Mouse (Mus musculus) hindbrain, embryonic 14.5 days (tissue): ENCODE data around the gene Dpp7. TPM values are rescaled to one million over a fixed set of nuclear protein-coding genes. Genes with fewer than 3 reads are reported as not detected.

Source experiments
- ATAC-seq: fragments of 200-750 bp; cut with Nextera tagmentation; 2 replicates; pipeline ENCODE4 v1.8.0; 2017; ENCODE audit warnings: moderate number of reproducible peaks, mild to moderate bottlenecking, moderate TSS enrichment, moderate library complexity; ENCODE audit not compliant: low FRiP score
- DNase-seq: peaks from one replicate; pipeline ENCODE4 v3.0.0-alpha.2; 2015; ENCODE audit warnings: low spot score
- H3K27ac ChIP-seq: fragments of 300-500 bp; sonication (generic); 2 replicates; pipeline ENCODE4 v1.5.1; 2014; ENCODE audit warnings: mild to moderate bottlenecking, moderate library complexity
- H3K27me3 ChIP-seq: fragments of 300-500 bp; sonication (generic); 2 replicates; pipeline ENCODE4 v1.6.1; 2014; ENCODE audit warnings: mild to moderate bottlenecking, low read length, mixed read lengths; ENCODE audit not compliant: control insufficient read depth, insufficient read depth
- H3K36me3 ChIP-seq: fragments of 300-500 bp; sonication (generic); replicated peaks from 2 replicates; pipeline ENCODE4 v1.6.1; 2014; ENCODE audit not compliant: control insufficient read depth, insufficient read depth
- H3K4me1 ChIP-seq: fragments of 300-500 bp; sonication (generic); replicated peaks from 2 replicates; pipeline ENCODE4 v1.6.1; 2014; ENCODE audit warnings: antibody characterized with exemption, low read length, mixed read lengths; ENCODE audit not compliant: control insufficient read depth, insufficient read depth
- H3K4me2 ChIP-seq: fragments of 300-500 bp; sonication (generic); replicated peaks from 2 replicates; pipeline ENCODE4 v1.6.1; 2014; ENCODE audit warnings: mild to moderate bottlenecking, moderate library complexity
- H3K4me3 ChIP-seq: fragments of 300-500 bp; sonication (generic); replicated peaks from 2 replicates; pipeline ENCODE4 v1.5.1; 2014; ENCODE audit warnings: mild to moderate bottlenecking, low read length
- H3K9ac ChIP-seq: fragments of 300-500 bp; sonication (generic); 2 replicates; pipeline ENCODE4 v1.6.1; 2014
- H3K9me3 ChIP-seq: fragments of 300-500 bp; sonication (generic); 2 replicates; pipeline ENCODE4 v1.6.1; 2016; ENCODE audit warnings: low read length; ENCODE audit not compliant: control insufficient read depth
- WGBS: fragments of 180-500 bp; shearing (Covaris S2); extraction: QIAGEN DNeasy Blood & Tissue Kit; methylation state at CpG from one replicate; pipeline ENCODE4 v1.1.7; 2014; 5-methylcytosine and 5-hydroxymethylcytosine counted together
- polyA plus RNA-seq: library from polyadenylated mRNA; unstranded; fragments of >200 nt; fragmentation: Nextera tagmentation; extraction: Ambion mirVana; gene quantifications from 2 replicates; pipeline ENCODE4 v1.2.1, GENCODE M21; 2014

Gene Dpp7
- polyA plus RNA-seq = 21.5 and 24.7 TPM in 2 replicates

DNA sequence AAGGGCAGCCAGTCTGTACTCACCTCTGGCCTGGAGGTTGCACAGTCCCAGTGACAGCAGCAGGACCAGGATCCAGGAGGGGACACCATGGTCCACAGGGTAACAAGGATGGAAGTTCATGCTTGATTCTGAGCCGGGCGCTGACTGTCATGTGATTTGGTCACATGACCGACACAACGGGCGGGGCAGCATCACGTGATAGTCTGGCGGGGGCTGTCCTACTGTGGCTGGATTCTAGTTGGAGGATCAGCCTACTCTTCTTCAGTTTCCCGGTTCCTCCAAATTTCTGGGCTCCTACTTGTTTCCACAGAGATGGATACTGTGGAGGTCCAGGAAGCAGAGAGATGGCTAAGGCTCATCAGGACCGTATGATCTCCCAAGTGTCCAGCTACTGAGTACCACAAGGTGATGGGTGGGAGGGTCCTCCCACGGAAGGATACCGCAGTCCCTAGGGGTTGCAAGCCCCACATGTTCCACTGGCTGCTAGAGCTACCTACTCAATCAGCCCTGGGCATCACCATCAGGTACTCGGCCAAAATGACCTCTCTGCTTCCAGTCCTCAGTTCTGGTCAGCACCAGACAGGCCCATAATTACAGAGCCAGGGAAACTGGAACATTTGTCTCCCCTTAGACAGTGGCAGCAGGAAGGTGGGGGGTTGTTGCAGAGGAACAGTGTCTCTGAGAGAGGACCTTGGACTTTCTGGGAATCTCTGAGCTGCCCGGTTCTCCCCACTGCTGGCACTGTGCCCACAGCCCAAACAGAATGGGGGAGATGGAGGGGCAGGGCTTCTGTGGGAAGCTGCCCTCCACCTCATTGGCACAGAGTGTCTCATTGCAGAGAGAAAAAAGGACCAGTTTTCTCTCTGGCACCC is at the start of gene Dpp7:
Dpp7 (minus strand) TSS at position 152 of the 872 bp plus-strand sequence.
- H3K4me2 ChIP-seq = peak within 1 kb of the TSS; percentile 95
- peak within 1 kb of the TSS; percentile 76 for H3K9ac ChIP-seq
- ATAC-seq = peak; percentile 88
- H3K27me3 ChIP-seq = no peaks in the 10 kb centered on the region
- no peaks in the 10 kb centered on the region for H3K9me3 ChIP-seq
- 6% methylated on average over 13 of the region's 13 CpGs for WGBS
- peak; percentile 86 for DNase-seq
- peaks cover 29% of the 10 kb centered on the region for H3K36me3 ChIP-seq
- peak within 1 kb of the TSS; percentile 55 for H3K4me3 ChIP-seq
- peaks cover 20% of the 10 kb centered on the region for H3K4me1 ChIP-seq
- no peak within 1 kb of the TSS for H3K27ac ChIP-seq

DNA sequence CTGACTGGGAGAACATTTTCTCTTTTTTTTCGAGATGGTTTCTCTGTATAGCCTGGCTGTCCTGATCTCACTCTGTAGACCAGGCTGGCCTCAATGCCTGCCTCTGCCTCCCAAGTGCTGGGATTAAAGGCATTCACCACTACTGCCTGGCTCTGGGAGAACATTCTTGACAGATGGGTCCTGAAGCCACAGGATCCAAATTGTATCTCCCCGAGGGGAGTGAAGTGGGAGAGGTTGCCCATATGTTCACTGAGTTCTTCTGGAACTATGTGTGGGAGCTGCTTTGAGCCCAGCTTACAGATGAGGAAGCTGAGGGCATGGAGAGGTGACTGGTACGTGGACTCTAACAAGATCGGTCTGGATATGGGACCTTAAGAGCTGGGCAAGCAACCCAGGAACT is 47.8 kb upstream of the Dpp7 start:
- ATAC-seq = no peak
- Histone ChIP-seq H3K9me3 (no peaks in the 10 kb centered on the region), H3K4me2 (peak overlapping the region; percentile 62), H3K9ac (peak overlapping the region; percentile 99), H3K4me3 (peak overlapping the region; percentile 94), H3K36me3 (peaks cover 25% of the 10 kb centered on the region), H3K27ac (peak overlapping the region; percentile 95; the same call in 1 of the 2 replicates), H3K27me3 (peaks cover 19% of the 10 kb centered on the region), H3K4me1 (peaks cover 32% of the 10 kb centered on the region)
- 85% methylated on average over 4 of the region's 4 CpGs for WGBS
- no peak for DNase-seq

GRCm38 (mm10) chr2:25402972-25403601 is 46.9 kb upstream of the Dpp7 start:
- Histone ChIP-seq H3K4me1 (peaks cover 32% of the 10 kb centered on the region), H3K27ac (peak overlapping the region; percentile 95), H3K36me3 (peaks cover 16% of the 10 kb centered on the region), H3K4me2 (peak overlapping the region; percentile 62), H3K9me3 (no peaks in the 10 kb centered on the region), H3K9ac (peak overlapping the region; percentile 99), H3K4me3 (peak overlapping the region; percentile 94), H3K27me3 (peaks cover 28% of the 10 kb centered on the region)
- WGBS = under 1% methylated on average over 48 of the region's 54 CpGs
- peak; percentile 85 for ATAC-seq
- DNase-seq = peak; percentile 82

DNA sequence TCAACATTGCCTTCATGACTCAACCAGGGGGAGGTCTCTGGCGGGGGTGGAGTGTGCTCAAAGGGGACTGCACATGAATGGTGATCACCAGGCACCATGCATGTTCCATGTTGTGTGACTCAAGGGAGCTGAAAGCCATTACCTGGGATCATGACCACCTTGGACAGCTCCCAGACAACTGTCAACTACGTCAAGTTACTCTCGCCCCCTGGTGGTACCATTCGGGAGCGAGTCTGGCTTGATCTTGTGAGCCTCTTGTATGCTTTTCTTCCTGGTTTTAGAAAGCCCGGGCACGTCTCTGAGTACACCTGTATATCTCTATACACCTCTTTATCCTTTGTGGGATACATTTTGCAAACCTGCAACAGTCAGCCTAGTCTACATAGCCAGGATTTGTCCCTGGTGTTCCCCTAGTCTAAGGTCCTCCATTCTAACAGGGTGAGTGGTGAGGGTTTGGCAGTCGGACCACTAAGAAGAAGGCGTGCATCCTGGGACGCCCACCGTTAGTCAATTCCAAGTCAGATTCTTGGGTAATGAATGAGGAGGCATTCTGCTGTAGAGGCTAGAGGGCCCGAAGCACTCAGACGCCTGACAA is 46.3 kb upstream of the Dpp7 start:
- H3K9me3 ChIP-seq = no peaks in the 10 kb centered on the region
- H3K4me1 ChIP-seq = peaks cover 32% of the 10 kb centered on the region
- H3K4me3 ChIP-seq = peak overlapping the region; percentile 94
- H3K9ac ChIP-seq = peak overlapping the region; percentile 99
- peaks cover 10% of the 10 kb centered on the region for H3K36me3 ChIP-seq
- under 1% methylated on average over 13 of the region's 13 CpGs for WGBS
- H3K4me2 ChIP-seq = peak overlapping the region; percentile 62
- peak overlapping the region; percentile 95 for H3K27ac ChIP-seq
- H3K27me3 ChIP-seq = peaks cover 34% of the 10 kb centered on the region
- ATAC-seq = peak; percentile 9; the same call in 1 of the 2 replicates
- peak; percentile 88 for DNase-seq

DNA sequence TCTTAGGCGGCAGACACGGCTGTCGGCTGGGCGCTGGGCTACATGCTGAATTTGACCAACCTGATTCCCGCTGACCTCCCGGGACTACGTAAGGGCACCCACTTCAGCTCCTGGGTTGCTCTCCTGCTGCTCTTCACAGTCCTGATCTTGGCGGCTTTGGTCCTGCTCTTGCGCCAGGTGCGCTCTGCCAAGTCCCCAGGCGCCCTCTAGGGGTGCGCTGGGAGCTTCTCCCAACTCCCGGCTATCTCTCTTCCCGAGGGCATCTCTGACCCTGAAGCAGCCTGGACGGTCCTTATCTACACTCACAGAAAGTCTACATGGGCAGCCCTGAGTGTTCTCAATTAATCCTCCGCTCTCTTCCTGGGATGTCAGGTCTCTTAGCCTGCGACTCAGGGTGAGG is 44.6 kb upstream of the Dpp7 start:
- peak; percentile 60 for DNase-seq
- ATAC-seq = no peak; the same call in 1 of the 2 replicates
- Histone ChIP-seq H3K4me1 (peaks cover 31% of the 10 kb centered on the region), H3K4me2 (peak overlapping the region; percentile 52), H3K9me3 (no peaks in the 10 kb centered on the region), H3K36me3 (no peaks in the 10 kb centered on the region), H3K4me3 (peak overlapping the region; percentile 22), H3K27me3 (peaks cover 51% of the 10 kb centered on the region), H3K27ac (no peak overlapping the region), H3K9ac (peak overlapping the region; percentile 43; the same call in 1 of the 2 replicates)
- WGBS = 3% methylated on average over 17 of the region's 17 CpGs

DNA sequence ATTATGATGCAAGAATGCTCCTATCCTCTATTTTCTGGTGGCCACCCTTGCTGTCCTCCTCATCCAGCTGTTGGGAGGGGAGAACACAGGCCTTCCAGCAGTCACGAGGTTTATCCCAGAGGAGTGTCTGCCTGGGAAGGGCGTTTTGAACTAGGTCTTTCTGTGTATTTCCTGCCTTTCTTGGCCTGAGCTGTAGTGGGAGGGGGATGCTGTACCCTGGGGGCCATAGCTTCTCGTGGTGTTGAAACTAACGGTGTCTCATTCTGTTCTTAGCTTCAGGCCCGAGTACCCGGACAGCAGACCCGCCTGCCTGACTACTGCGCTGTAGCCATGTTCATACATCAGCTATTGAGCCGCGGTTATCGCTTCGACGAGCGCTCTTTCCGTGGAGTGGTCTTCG is 44.1 kb upstream of the Dpp7 start:
- no peak for ATAC-seq
- H3K9me3 ChIP-seq = no peaks in the 10 kb centered on the region
- no peaks in the 10 kb centered on the region for H3K36me3 ChIP-seq
- peak overlapping the region; percentile 52 for H3K4me2 ChIP-seq
- no peak for DNase-seq
- H3K4me3 ChIP-seq = peak overlapping the region; percentile 22
- H3K27me3 ChIP-seq = peaks cover 56% of the 10 kb centered on the region
- no peak overlapping the region for H3K27ac ChIP-seq
- WGBS = 18% methylated on average over 16 of the region's 16 CpGs
- peak overlapping the region; percentile 43; the same call in 1 of the 2 replicates for H3K9ac ChIP-seq
- peaks cover 32% of the 10 kb centered on the region for H3K4me1 ChIP-seq

GRCm38 (mm10) chr2:25399051-25399450 is 42.9 kb upstream of the Dpp7 start, which contains the start of gene Npdc1:
Gene Npdc1 (plus strand): TSS chr2:25399351.
- Histone ChIP-seq H3K4me3 (no peak within 1 kb of the TSS), H3K4me2 (no peak within 1 kb of the TSS), H3K27me3 (peaks cover 64% of the 10 kb centered on the region), H3K36me3 (no peaks in the 10 kb centered on the region), H3K9me3 (no peaks in the 10 kb centered on the region), H3K27ac (no peak within 1 kb of the TSS), H3K4me1 (peaks cover 36% of the 10 kb centered on the region), H3K9ac (no peak within 1 kb of the TSS)
- DNase-seq = no peak
- WGBS = 66% methylated on average over 8 of the region's 8 CpGs
- ATAC-seq = no peak

GRCm38 (mm10) chr2:25398065-25398464 is 41.9 kb upstream of the Dpp7 start:
- H3K9me3 ChIP-seq = no peaks in the 10 kb centered on the region
- H3K9ac ChIP-seq = no peak overlapping the region
- no peak overlapping the region for H3K27ac ChIP-seq
- WGBS = 96% methylated on average over 7 of the region's 7 CpGs
- peaks cover 32% of the 10 kb centered on the region for H3K4me1 ChIP-seq
- DNase-seq (no peak), ATAC-seq (no peak)
- H3K36me3 ChIP-seq = no peaks in the 10 kb centered on the region
- no peak overlapping the region for H3K4me2 ChIP-seq
- H3K27me3 ChIP-seq = peaks cover 64% of the 10 kb centered on the region
- H3K4me3 ChIP-seq = no peak overlapping the region

- Histone ChIP-seq H3K4me3 (no peak overlapping the region), H3K4me2 (no peak overlapping the region), H3K9ac (no peak overlapping the region), H3K4me1 (peaks cover 24% of the 10 kb centered on the region), H3K9me3 (no peaks in the 10 kb centered on the region), H3K36me3 (no peaks in the 10 kb centered on the region), H3K27me3 (peaks cover 69% of the 10 kb centered on the region), H3K27ac (no peak overlapping the region)
- DNase-seq = no peak
- no peak for ATAC-seq
- 54% methylated on average over 1 of the region's 1 CpGs for WGBS
Observed at GRCm38 (mm10) chr2:25397010-25397409, 40.9 kb upstream of the Dpp7 start.
